Mouse (Mus musculus) lung, adult 2 months (tissue): ENCODE data around the gene Sdr39u1. TPM values are rescaled to one million over a fixed set of nuclear protein-coding genes. Genes with fewer than 3 reads are reported as not detected.

Source experiments
- DNase-seq: peaks from one replicate; pipeline ENCODE4 v3.0.0; 2022
- H3K4me1 ChIP-seq: fragments of 200-500 bp; 2 replicates; pipeline ENCODE4 v1.6.1; 2011; ENCODE audit warnings: low read length; ENCODE audit not compliant: control insufficient read depth, insufficient read depth
- H3K4me3 ChIP-seq: fragments of 200-500 bp; replicated peaks from 2 replicates; pipeline ENCODE3; 2011; ENCODE audit warnings: low read depth, mild to moderate bottlenecking, control low read depth, low read length; ENCODE audit errors: extremely low read depth
- CTCF ChIP-seq: fragments of 200-500 bp; IDR thresholded peaks from 2 replicates; pipeline ENCODE4 v1.5.1; 2011; ENCODE audit warnings: mild to moderate bottlenecking, low read length, control low read depth; ENCODE audit not compliant: insufficient read depth
- POLR2A ChIP-seq: fragments of 200-500 bp; IDR thresholded peaks from 2 replicates; pipeline ENCODE4 v1.6.1; 2011; ENCODE audit warnings: low read depth, mild to moderate bottlenecking, control low read depth, low read length, borderline replicate concordance; ENCODE audit errors: extremely low read depth
- WGBS: fragments of 180-500 bp; shearing (Covaris S2); methylation state at CpG from one replicate; pipeline ENCODE4 v1.1.7; 2018; 5-methylcytosine and 5-hydroxymethylcytosine counted together
- polyA plus RNA-seq: library from polyadenylated mRNA; depleted of rRNA; stranded (reverse); fragments of >200 nt; gene quantifications from 2 replicates; pipeline ENCODE4 v1.2.3, GENCODE M21; 2012

The Sdr39u1 gene
- polyA plus RNA-seq, 1 experiment, result 51.9 TPM

DNA sequence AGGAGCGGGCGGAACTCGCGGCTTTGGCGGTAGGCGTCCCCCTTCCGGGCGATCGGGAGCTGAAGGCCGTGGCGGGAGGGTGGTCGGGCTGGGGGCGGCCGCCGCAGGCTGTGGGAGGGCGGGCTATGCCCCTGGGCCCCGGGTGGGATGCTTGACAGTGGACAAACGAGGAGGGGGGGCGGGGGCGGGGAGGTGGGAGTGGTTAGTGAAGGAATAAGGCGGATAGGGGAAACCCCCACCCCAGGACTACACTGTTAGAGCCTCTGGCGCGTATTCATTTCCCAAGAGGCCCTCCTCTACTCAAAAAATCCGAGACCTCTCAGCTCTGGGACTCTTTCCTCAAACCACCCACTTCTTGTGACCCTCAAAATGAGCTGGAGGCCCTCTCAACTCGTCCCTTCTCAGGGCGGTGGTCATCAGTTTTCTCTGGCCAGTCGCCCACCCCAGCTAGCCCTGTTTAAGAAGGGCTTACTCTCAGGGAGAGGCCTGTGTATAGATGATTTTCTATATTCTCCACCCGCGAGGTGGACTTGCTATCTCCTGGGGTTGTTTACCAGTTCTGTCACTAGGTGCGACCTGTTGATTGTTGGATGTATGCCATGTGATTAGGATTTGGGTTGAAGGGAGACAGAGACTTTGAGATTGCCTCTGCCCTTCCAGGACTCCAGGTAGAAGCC is 14.8 kb downstream of the Sdr39u1 start:
- peak; percentile 37 for DNase-seq
- TF ChIP-seq CTCF, result no peak
- no peak for TF ChIP-seq POLR2A
- WGBS, result under 1% methylated on average over 22 of the region's 30 CpGs
- Histone ChIP-seq H3K4me1 (peaks cover 14% of the 10 kb centered on the region), H3K4me3 (peak overlapping the region; percentile 70)

DNA sequence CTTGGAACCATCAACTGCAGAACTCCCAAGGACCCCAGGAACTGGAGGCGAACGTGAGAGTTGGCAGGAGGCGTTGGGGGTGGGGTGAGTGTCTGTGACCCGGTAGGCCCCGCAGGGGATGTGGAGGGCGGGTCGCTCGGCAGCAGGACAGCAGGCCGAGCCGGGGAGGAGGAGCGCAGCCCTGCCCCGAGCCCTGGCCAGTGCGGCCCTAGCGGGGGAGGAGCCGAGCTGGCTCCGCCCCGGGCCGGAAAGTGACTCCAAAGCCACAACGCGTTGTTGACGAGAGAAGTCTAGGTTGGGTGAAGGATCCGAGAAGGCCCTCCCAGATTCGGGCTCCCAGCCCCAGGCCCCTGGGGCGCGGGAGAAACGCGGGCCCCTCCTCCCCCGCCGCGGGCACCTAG is 15.4 kb downstream of the Sdr39u1 start, which contains the start of gene Khnyn:
TSS of gene Khnyn (plus strand) at position 235 of the 401 bp plus-strand sequence.
- TF ChIP-seq POLR2A (peak; percentile 90; the same call in 1 of the 2 replicates), CTCF (no peak)
- peak within 1 kb of the TSS; percentile 70 for H3K4me3 ChIP-seq
- WGBS, result under 1% methylated on average over 28 of the region's 30 CpGs
- peak; percentile 88 for DNase-seq
- peaks cover 14% of the 10 kb centered on the region for H3K4me1 ChIP-seq

DNA sequence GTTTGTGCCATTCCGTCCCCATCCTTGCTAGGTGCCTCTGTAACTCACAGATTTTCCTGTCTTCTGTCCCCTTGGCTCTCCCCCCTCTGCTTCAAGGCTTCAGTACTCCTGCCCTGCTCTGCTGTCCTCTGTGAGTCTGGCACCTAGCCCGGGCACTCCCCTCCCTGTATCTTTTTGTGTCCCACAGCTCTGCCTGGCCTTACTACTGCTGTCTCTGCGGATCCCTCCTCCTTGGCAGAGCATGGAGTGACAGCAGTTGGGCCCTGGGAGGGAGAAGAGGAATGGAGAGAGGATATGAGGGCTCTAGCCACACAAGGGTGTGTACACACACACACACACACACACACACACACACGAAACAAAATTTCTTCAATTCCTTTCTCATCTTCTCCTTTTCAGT is 15.9 kb downstream of the Sdr39u1 start, which contains the start of gene Cbln3:
TSS of gene Cbln3 (minus strand) at position 227 of the 400 bp plus-strand sequence.
- H3K4me3 ChIP-seq, result peak within 1 kb of the TSS; percentile 70
- WGBS, result 33% methylated on average over 4 of the region's 4 CpGs
- peak; percentile 29 for DNase-seq
- no peak for TF ChIP-seq POLR2A
- TF ChIP-seq CTCF, result no peak
- peaks cover 14% of the 10 kb centered on the region for H3K4me1 ChIP-seq

DNA sequence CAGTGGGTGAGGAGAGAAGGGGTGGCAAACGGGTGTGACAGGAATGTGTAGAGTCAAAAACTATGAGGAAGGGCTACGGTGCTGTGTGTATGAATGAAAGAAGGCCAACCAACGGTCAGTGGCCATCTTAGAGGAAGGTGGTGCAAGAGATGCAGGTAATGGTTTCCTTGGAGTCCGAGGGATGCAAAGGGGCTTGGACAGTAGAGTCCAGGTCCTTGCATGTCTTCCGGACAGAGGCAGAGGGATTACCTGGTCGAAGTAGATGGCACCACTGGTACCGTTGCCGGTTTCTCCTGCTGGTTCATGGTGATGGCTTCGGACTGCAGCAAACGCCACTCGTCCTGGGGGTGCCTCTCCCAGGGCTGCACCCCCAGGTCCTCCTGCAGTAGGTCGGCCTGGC is 16.4 kb downstream of the Sdr39u1 start:
- peaks cover 14% of the 10 kb centered on the region for H3K4me1 ChIP-seq

DNA sequence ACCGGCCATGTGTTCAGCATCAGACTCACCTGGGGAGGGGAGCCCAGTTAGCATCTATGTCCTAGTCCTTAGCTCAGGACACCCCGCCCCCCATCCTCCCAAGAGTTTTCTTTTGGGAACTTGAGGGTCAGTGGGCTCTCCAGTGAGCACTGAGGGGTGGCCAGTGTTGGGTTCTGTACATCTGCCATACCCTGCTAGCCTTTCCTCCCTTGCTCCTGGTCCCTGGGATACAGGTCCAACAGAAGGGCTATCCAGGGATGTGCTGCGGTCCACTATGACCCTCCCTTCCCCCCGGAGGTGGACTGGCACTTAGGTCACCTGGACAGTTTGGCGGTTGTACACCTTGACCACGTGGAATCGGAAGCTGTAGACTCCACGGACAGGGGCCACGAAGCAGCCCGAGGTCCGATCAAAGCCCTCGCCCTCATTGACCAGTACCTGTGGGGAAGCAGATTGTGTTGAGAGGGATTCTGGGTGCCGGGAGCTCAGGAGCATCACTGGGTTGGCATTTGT is 16.9 kb downstream of the Sdr39u1 start:
- DNase-seq, result no peak
- Histone ChIP-seq H3K4me3 (no peak overlapping the region), H3K4me1 (peaks cover 14% of the 10 kb centered on the region)
- TF ChIP-seq CTCF (no peak), POLR2A (no peak)
- WGBS, result 96% methylated on average over 13 of the region's 13 CpGs

More for the DNA sequence above, 16.4 kb downstream of the Sdr39u1 start:
- WGBS, result 86% methylated on average over 12 of the region's 12 CpGs
- H3K4me3 ChIP-seq, result no peak overlapping the region
- no peak for DNase-seq
- TF ChIP-seq POLR2A, result no peak
- no peak for TF ChIP-seq CTCF

DNA sequence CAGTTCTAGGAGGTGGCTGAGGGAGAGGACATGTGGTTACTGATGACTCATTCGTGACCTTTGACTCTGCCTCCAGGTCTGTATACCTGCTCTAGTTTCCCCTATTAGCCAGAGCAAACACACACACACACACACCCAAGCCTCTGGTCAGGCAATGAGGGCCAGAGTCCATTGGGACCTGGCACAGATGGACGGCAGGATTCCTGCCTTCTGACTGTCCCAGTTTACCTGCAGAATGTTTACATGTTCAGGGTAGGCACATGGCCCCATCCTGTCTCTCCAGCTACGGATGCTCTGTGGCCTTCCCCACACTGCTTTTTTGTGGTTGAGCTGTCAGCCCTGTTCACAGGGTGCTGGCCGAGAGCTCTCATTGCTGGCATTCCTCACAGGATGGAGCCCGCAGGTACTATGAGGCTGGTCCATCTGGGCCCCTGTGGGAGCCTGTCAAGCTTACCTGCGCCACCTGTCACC is 17.9 kb downstream of the Sdr39u1 start:
- peaks cover 14% of the 10 kb centered on the region for H3K4me1 ChIP-seq
- TF ChIP-seq POLR2A (no peak), CTCF (no peak)
- WGBS, result 63% methylated on average over 6 of the region's 6 CpGs
- no peak overlapping the region for H3K4me3 ChIP-seq
- DNase-seq, result no peak

DNA sequence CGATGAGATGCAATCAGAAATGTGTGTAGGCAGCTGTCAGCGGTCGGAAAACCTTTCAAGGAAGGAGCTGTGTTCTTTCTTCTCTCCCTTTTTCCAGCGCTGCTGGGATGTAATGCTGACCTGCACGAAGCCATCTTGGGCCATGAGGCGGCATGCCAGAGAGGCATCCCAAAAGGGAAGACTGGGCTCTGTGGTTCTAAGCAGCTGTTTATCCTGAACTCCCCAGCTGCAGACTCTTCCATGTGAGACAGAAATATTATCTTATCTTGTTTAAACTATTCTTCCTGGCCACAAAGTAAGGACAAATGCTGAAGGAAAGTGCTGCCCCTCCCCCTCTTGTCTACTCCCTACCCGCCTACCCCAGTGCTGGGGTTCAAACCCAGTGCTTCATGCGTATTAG is 19.1 kb downstream of the Sdr39u1 start:
- no peak for DNase-seq
- TF ChIP-seq CTCF (no peak), POLR2A (no peak)
- no peak overlapping the region for H3K4me3 ChIP-seq
- WGBS, result 55% methylated on average over 8 of the region's 8 CpGs
- peaks cover 6% of the 10 kb centered on the region; the same call in 1 of the 2 replicates for H3K4me1 ChIP-seq

DNA sequence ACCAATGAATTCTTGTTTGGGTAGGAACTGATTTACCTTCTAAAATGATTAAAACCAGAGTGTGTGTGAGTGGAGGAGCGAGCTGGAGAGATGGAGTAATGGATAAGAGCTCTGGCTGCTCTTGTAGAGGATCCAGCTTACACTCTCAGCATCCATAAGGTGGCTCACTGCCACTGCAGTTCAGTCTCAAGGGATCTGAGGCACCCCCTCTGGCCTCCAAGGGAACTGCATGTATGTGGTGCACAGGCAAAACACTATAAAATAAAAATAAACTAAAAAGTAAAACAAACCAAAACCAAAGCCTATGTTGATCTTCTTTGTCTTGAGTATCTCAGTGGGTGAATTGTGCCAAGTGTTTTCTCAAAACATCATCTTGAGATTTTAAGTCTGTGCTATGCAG is 20.5 kb downstream of the Sdr39u1 start:
- peak; percentile 93 for TF ChIP-seq CTCF
- TF ChIP-seq POLR2A, result no peak
- DNase-seq, result peak; percentile 71
- WGBS, result 19% methylated on average over 1 of the region's 1 CpGs

DNA sequence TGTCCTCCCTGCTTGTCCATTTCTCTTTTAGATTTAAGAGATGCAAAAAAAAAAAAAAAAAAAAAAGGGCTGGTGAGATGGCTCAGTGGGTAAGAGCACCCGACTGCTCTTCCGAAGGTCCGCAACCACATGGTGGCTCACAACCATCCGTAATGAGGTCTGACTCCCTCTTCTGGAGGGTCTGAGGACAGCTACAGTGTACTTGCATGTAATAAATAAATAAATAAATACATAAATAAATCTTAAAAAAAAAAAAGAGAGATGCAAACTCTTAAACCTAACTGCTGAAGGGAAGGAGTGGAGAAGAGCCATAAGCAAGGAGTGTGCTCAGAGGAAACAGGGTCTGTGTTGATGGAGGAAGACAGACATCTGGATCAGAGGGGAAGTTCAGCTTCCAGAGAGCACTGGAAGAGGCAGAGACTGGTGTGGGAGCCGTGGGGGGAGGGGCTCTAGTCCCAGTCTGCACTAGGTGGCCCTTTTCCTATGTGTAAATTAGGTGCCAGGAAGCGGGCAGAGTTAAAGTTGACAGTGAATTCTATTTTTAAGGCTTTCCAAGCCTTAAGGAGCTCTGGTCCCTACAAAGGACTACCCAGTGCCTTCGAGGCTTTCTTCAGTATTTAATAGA is 21.7 kb downstream of the Sdr39u1 start:
- whole genome bisulfite sequencing, result 14% methylated on average over 7 of the region's 7 CpGs
- DNase-seq, result no peak
- TF ChIP-seq CTCF, result 0 out of 2 replicates have a peak, but pooled peaks have one; percentile 2
- TF ChIP-seq POLR2A, result no peak
- Histone ChIP-seq H3K4me1 (0 out of 2 replicates have a peak, but pooled peaks cover 3% of the 10 kb centered on the region), H3K4me3 (no peak overlapping the region)

More for the DNA sequence above, 20.5 kb downstream of the Sdr39u1 start:
- Histone ChIP-seq H3K4me3 (no peak overlapping the region), H3K4me1 (peaks cover 6% of the 10 kb centered on the region; the same call in 1 of the 2 replicates)
